In genomic region chr6:89606096-89606495, GRCm38 (mm10) we compare ENCODE assay signal across 23 mouse cellular contexts. TPM values are rescaled to one million over a fixed set of nuclear protein-coding genes. Genes with fewer than 3 reads are reported as not detected.
DNase-seq lines count a peak whose midpoint lies in the region; TF ChIP-seq lines count a peak whose summit lies in the region.
"Had no signal": no experiment of that assay in that cellular context is flagged by ENCODE, and none has a peak within 500 bp of the region (broad histone marks: within the 10 kb centered on the region; RNA-seq: fewer than 3 reads in every experiment).

No protein-coding gene starts in this region.

- peak; percentile 23 to 71 for DNase-seq in adrenal gland, adult (ENCODE audit: inconsistent age in 2 of 2, low spot score in 1 of 2)
- DNase-seq in adrenal gland, adult 8-10 months = no peak
- peak; percentile 11 for DNase-seq in adrenal gland, postnatal 14 days
- no peak for DNase-seq in adrenal gland, postnatal 4 days (ENCODE audit: low spot score in 2 of 2)
- DNase-seq in 3134 (ENCODE audit: extremely low read depth, insufficient read length, low spot score) = peak; percentile 25
- no peak for DNase-seq in left cerebral cortex, postnatal 25 days (ENCODE audit: low spot score in 2 of 2)
- DNase-seq in left cerebral cortex, adult 18-20 months (ENCODE audit: low spot score in 2 of 2) = no peak
- DNase-seq: B cell, adult 2 months; cerebellum, adult 11 months; cerebellum, adult 18-20 months; cerebellum, adult 8-10 months; cerebellum, adult 9-11 months; cerebellum, postnatal 14 days; cerebellum, postnatal 36 days; embryo, embryonic 11 days had no signal

- H3K79me2 ChIP-seq in C2C12 (ENCODE audit: control insufficient read depth, insufficient read depth) = no peaks in the 10 kb centered on the region

- intact Hi-C loops in left cerebral cortex, postnatal 25 days (cut with DNase I) = no loop called here

- no peaks in the 10 kb centered on the region for H3K79me3 ChIP-seq in C2C12 (ENCODE audit: low read depth)

- H3K27me3 ChIP-seq in C2C12 (ENCODE audit: control insufficient read depth, insufficient read depth, insufficient read length) = no peaks in the 10 kb centered on the region
- H3K27me3 ChIP-seq: CH12.LX; embryonic facial prominence, embryonic 13.5 days; embryonic facial prominence, embryonic 15.5 days; forebrain, embryonic 12.5 days had no signal

- no peak overlapping the region for H3K4me3 ChIP-seq in C2C12 (ENCODE audit: insufficient read depth, poor library complexity, severe bottlenecking)
- H3K4me3 ChIP-seq: embryonic facial prominence, embryonic 13.5 days; embryonic facial prominence, embryonic 15.5 days; erythroblast, embryonic 14.5 days; forebrain, embryonic 10.5 days; forebrain, embryonic 12.5 days had no signal

- TF ChIP-seq CTCF in C2C12 (IDR thresholded peaks at IDR 0.05; ENCODE audit: control insufficient read depth, insufficient read depth, insufficient read length) = no peak

- no peaks in the 10 kb centered on the region for H3K36me3 ChIP-seq in C2C12 (ENCODE audit: control insufficient read depth, insufficient read depth)
- H3K36me3 ChIP-seq: embryonic facial prominence, embryonic 13.5 days; embryonic facial prominence, embryonic 15.5 days; forebrain, embryonic 10.5 days; forebrain, embryonic 12.5 days; G1E had no signal

- no peak overlapping the region for H3ac ChIP-seq in C2C12 (ENCODE audit: control insufficient read depth, insufficient read length, low read depth)

TF ChIP-seq in C2C12, 6 proteins besides CTCF, POLR2A, EP300 and RAD21:
- TF ChIP-seq USF1 (IDR thresholded peaks at IDR 0.05; ENCODE audit: low read depth) (peak; percentile 9), MYOD1 (IDR thresholded peaks at IDR 0.05; ENCODE audit: control insufficient read depth, insufficient read length, low read depth) (no peak), FOSL1 (IDR thresholded peaks at IDR 0.05; ENCODE audit: insufficient read depth, low read length, poor library complexity, severe bottlenecking) (no peak)

RNA-seq across cellular contexts. Expression of gene Chchd6, which starts 10.6 kb away (rescaled TPM):
- total RNA-seq in adrenal gland, adult 8-10 months (2022) = 10 to 100 TPM; 30.0 to 51.0 (median 39.4) TPM
- total RNA-seq in adrenal gland, postnatal 14 days (2021) = 25.8 and 28.5 TPM in 2 replicates
- total RNA-seq in adrenal gland, postnatal 4 days (2021) = 10 to 100 TPM; 32.9 to 34.8 TPM
- 28.8 TPM for polyA plus RNA-seq in C2C12 (2012; fragmentation: generic; extraction: Trizol)
- total RNA-seq in left cerebral cortex, postnatal 25 days (2021) = 10 to 100 TPM; 79.1 to 83.9 TPM
- total RNA-seq in left cerebral cortex, adult 18-20 months (2021) = 10 to 100 TPM; 83.4 to 84.9 TPM

RNA-seq across cellular contexts. Expression of gene Txnrd3, which starts 37.7 kb away (rescaled TPM):
- total RNA-seq in adrenal gland, adult 8-10 months (2022) = 10 to 100 TPM in 3 of 4 experiments, 1 to 10 TPM in 1; 9.5 to 18.8 (median 14.4) TPM
- total RNA-seq in adrenal gland, postnatal 14 days (2021) = 11.1 and 12.7 TPM in 2 replicates
- total RNA-seq in adrenal gland, postnatal 4 days (2021) = 10 to 100 TPM; 17.6 to 18.1 TPM
- polyA plus RNA-seq in C2C12 (2012; fragmentation: generic; extraction: Trizol) = 5.7 TPM
- total RNA-seq in left cerebral cortex, postnatal 25 days (2021) = 1 to 10 TPM; 3.6 to 3.9 TPM
- total RNA-seq in left cerebral cortex, adult 18-20 months (2021) = 1 to 10 TPM; 4.0 to 4.8 TPM
- polyA plus RNA-seq: erythroblast, embryonic 14.5 days had no signal

Comparison
In these comparisons a context has a peak if more than half of its experiments do, and no peak if none do; other contexts are left out.
1. DNase-seq: peak in adrenal gland, adult (2 of 2), adrenal gland, postnatal 14 days (single experiment) and 3134 (single experiment); none in adrenal gland, adult 8-10 months (single experiment), adrenal gland, postnatal 4 days (0 of 2), left cerebral cortex, postnatal 25 days (0 of 2) and left cerebral cortex, adult 18-20 months (0 of 2).